Mouse (Mus musculus) liver, embryonic 14.5 days (tissue): Measurements from ENCODE around the gene Hk1. TPM values are rescaled to one million over a fixed set of nuclear protein-coding genes. Genes with fewer than 3 reads are reported as not detected.

Experiments used
- ATAC-seq: fragments of 200-750 bp; cut with Nextera tagmentation; 2 replicates; pipeline ENCODE4 v1.8.0; 2017; ENCODE audit warnings: moderate number of reproducible peaks, mild to moderate bottlenecking, moderate library complexity; ENCODE audit not compliant: insufficient read depth
- DNase-seq, 3 experiments: peaks; one replicate each; pipeline ENCODE4 v3.0.0-alpha.2; 2012 to 2013; ENCODE audit warnings: low read depth in 3 of 3, low spot score in 3 of 3
- H3K27ac ChIP-seq: fragments of 300-500 bp; sonication (generic); 2 replicates; pipeline ENCODE4 v1.5.1; 2014; ENCODE audit warnings: moderate library complexity, mild to moderate bottlenecking, control low read depth, inconsistent platforms
- H3K27me3 ChIP-seq: fragments of 300-500 bp; sonication (generic); 2 replicates; pipeline ENCODE4 v1.6.1; 2014; ENCODE audit warnings: mild to moderate bottlenecking, low read length, moderate library complexity; ENCODE audit not compliant: control insufficient read depth, insufficient read depth
- H3K36me3 ChIP-seq: fragments of 300-500 bp; sonication (generic); replicated peaks from 2 replicates; pipeline ENCODE4 v1.6.1; 2014; ENCODE audit warnings: low read depth; ENCODE audit not compliant: control insufficient read depth, insufficient read depth
- H3K4me1 ChIP-seq, 2 experiments: fragments of 200-500 bp in 1 of 2; fragments of 300-500 bp in 1 of 2; sonication (generic) in 1 of 2; replicated peaks; 2 replicates each; pipeline ENCODE4 v1.6.1; 2012 to 2014; ENCODE audit warnings: antibody characterized with exemption in 1 of 2, inconsistent platforms in 1 of 2, low read length in 1 of 2; ENCODE audit not compliant: control insufficient read depth in 2 of 2, insufficient read depth in 2 of 2
- H3K4me2 ChIP-seq: fragments of 300-500 bp; sonication (generic); 2 replicates; pipeline ENCODE4 v1.6.1; 2014; ENCODE audit warnings: low read depth, mild to moderate bottlenecking, control low read depth, moderate library complexity
- H3K4me3 ChIP-seq, 2 experiments: fragments of 200-500 bp in 1 of 2; fragments of 300-500 bp in 1 of 2; sonication (generic) in 1 of 2; 2 replicates each; pipeline ENCODE4 v1.5.1; 2012 to 2014; ENCODE audit warnings: low read depth in 2 of 2, low read length in 2 of 2, mild to moderate bottlenecking in 2 of 2, control low read depth in 1 of 2, inconsistent platforms in 1 of 2, moderate library complexity in 1 of 2; ENCODE audit not compliant: insufficient read depth in 1 of 2
- H3K9ac ChIP-seq: fragments of 300-500 bp; sonication (generic); replicated peaks from 2 replicates; pipeline ENCODE4 v1.6.1; 2014; ENCODE audit warnings: mild to moderate bottlenecking, control low read depth, moderate library complexity
- H3K9me3 ChIP-seq: fragments of 300-500 bp; sonication (generic); 2 replicates; pipeline ENCODE4 v1.6.1; 2016; ENCODE audit warnings: low read length, mixed read lengths; ENCODE audit not compliant: control insufficient read depth
- CTCF ChIP-seq: IDR thresholded peaks from 2 replicates; pipeline ENCODE4 v1.5.1; 2016; ENCODE audit warnings: antibody characterized with exemption, low read depth, control low read depth
- EP300 ChIP-seq: IDR thresholded peaks from 2 replicates; pipeline ENCODE4 v1.6.1; 2016; ENCODE audit warnings: antibody characterized with exemption, low read depth
- WGBS: fragments of 180-500 bp; shearing (Covaris S2); extraction: QIAGEN DNeasy Blood & Tissue Kit; methylation state at CpG from one replicate; pipeline ENCODE4 v1.1.7; 2014; ENCODE audit not compliant: insufficient replicate concordance; 5-methylcytosine and 5-hydroxymethylcytosine counted together
- polyA plus RNA-seq, 2 experiments: library from polyadenylated mRNA; depleted of rRNA in 1 of 2; stranded (reverse) in 1 of 2; unstranded in 1 of 2; fragments of >200 nt; fragmentation: Nextera tagmentation in 1 of 2; extraction: Ambion mirVana in 1 of 2; gene quantifications; 2 replicates each; pipeline versions ENCODE4 v1.2.1 to v1.2.3; 2012 to 2014

Hk1 gene
- polyA plus RNA-seq, 2 experiments = 54.2 to 56.1 TPM

GRCm38 (mm10) chr10:62320402-62320978 is 59.2 kb downstream of the Hk1 start:
- peaks cover 10% of the 10 kb centered on the region for H3K36me3 ChIP-seq

GRCm38 (mm10) chr10:62319154-62319553 is 60.6 kb downstream of the Hk1 start:
- Histone ChIP-seq H3K9me3 (no peaks in the 10 kb centered on the region), H3K27me3 (no peaks in the 10 kb centered on the region), H3K9ac (no peak overlapping the region), H3K4me3 (no peak overlapping the region), H3K4me1 (peaks cover 5 to 7% of the 10 kb centered on the region in 2 experiments; a peak in 3 of 4 replicates), H3K36me3 (peaks cover 23% of the 10 kb centered on the region), H3K4me2 (no peak overlapping the region), H3K27ac (no peak overlapping the region)
- no peak for ATAC-seq
- WGBS = 70% methylated on average over 7 of the region's 7 CpGs
- TF ChIP-seq CTCF = no peak
- no peak for TF ChIP-seq EP300
- no peak for DNase-seq

More at GRCm38 (mm10) chr10:62320402-62320978, 59.2 kb downstream of the Hk1 start:
- H3K27me3 ChIP-seq = no peaks in the 10 kb centered on the region
- no peak for TF ChIP-seq EP300
- TF ChIP-seq CTCF = no peak
- no peak overlapping the region for H3K4me2 ChIP-seq
- peaks cover 14 to 18% of the 10 kb centered on the region in 2 experiments for H3K4me1 ChIP-seq
- no peak overlapping the region for H3K9ac ChIP-seq
- no peak for ATAC-seq
- H3K9me3 ChIP-seq = no peaks in the 10 kb centered on the region
- WGBS = 80% methylated on average over 9 of the region's 9 CpGs
- no peak overlapping the region for H3K27ac ChIP-seq
- H3K4me3 ChIP-seq = no peak overlapping the region
- no peak for DNase-seq

- no peak overlapping the region for H3K27ac ChIP-seq
- H3K27me3 ChIP-seq = no peaks in the 10 kb centered on the region
- H3K9ac ChIP-seq = no peak overlapping the region
- ATAC-seq (no peak), DNase-seq (no peak)
- TF ChIP-seq CTCF (no peak), EP300 (no peak)
- H3K4me2 ChIP-seq = no peak overlapping the region
- WGBS = 54% methylated on average over 8 of the region's 8 CpGs
- H3K4me3 ChIP-seq = no peak overlapping the region
- H3K36me3 ChIP-seq = peaks cover 37% of the 10 kb centered on the region
- no peaks in the 10 kb centered on the region for H3K9me3 ChIP-seq
- H3K4me1 ChIP-seq = peaks cover 0 to 10% of the 10 kb centered on the region in 2 experiments; a peak in 2 of 4 replicates
Measured at GRCm38 (mm10) chr10:62316467-62316866, 63.2 kb downstream of the Hk1 start.

GRCm38 (mm10) chr10:62313885-62314424 is 65.8 kb downstream of the Hk1 start:
- H3K9me3 ChIP-seq = no peaks in the 10 kb centered on the region
- H3K36me3 ChIP-seq = peaks cover 61% of the 10 kb centered on the region
- TF ChIP-seq CTCF = no peak
- no peak for TF ChIP-seq EP300
- peaks cover 0 to 10% of the 10 kb centered on the region in 2 experiments; a peak in 2 of 4 replicates for H3K4me1 ChIP-seq
- no peak overlapping the region for H3K4me3 ChIP-seq
- no peak for DNase-seq
- ATAC-seq = no peak
- H3K9ac ChIP-seq = no peak overlapping the region
- no peak overlapping the region for H3K4me2 ChIP-seq
- H3K27ac ChIP-seq = no peak overlapping the region
- no peaks in the 10 kb centered on the region for H3K27me3 ChIP-seq
- 58% methylated on average over 15 of the region's 15 CpGs for WGBS

GRCm38 (mm10) chr10:62313140-62313539 is 66.6 kb downstream of the Hk1 start:
- peaks cover 68% of the 10 kb centered on the region for H3K36me3 ChIP-seq
- ATAC-seq = peak; percentile 33; the same call in 1 of the 2 replicates

More at GRCm38 (mm10) chr10:62313140-62313539, 66.6 kb downstream of the Hk1 start:
- Histone ChIP-seq H3K27me3 (no peaks in the 10 kb centered on the region), H3K4me3 (no peak overlapping the region), H3K9me3 (no peaks in the 10 kb centered on the region), H3K4me1 (peaks cover 0 to 10% of the 10 kb centered on the region in 2 experiments; a peak in 2 of 4 replicates), H3K9ac (no peak overlapping the region), H3K27ac (no peak overlapping the region), H3K4me2 (no peak overlapping the region)
- DNase-seq = no peak
- 33% methylated on average over 10 of the region's 10 CpGs for WGBS
- TF ChIP-seq CTCF (no peak), EP300 (no peak)
